Mouse (Mus musculus): ENCODE data around the gene I0C0044D17Rik. TPM values are rescaled to one million over a fixed set of nuclear protein-coding genes. Genes with fewer than 3 reads are reported as not detected.
A peak's percentile ranks its signal among the peaks of the same experiment; 100 is the strongest.

Gene I0C0044D17Rik
- polyA plus RNA-seq, 1 experiment from 2014 or later, result not detected

GRCm38 (mm10) chr4:98790721-98791120, 32.9 kb downstream of the I0C0044D17Rik start:
- TF ChIP-seq CTCF (IDR thresholded peaks at IDR 0.05; ENCODE audit: low read depth), result no peak
- no peak overlapping the region for H3K4me3 ChIP-seq (replicated peaks; ENCODE audit: low read depth, low read length)
- H3K27ac ChIP-seq, result no peak overlapping the region
- peaks cover 5% of the 10 kb centered on the region for H3K4me1 ChIP-seq (replicated peaks; ENCODE audit: insufficient read depth, low read length)
- no peak overlapping the region for H3K9ac ChIP-seq (ENCODE audit: low read depth, low read length)
- H3K4me2 ChIP-seq (ENCODE audit: low read length), result no peak overlapping the region
- no peak for ATAC-seq (replicated peaks; ENCODE audit: low FRiP score, low read depth)
- no peaks in the 10 kb centered on the region for H3K36me3 ChIP-seq (ENCODE audit: insufficient read depth, low read length)
- no peaks in the 10 kb centered on the region for H3K27me3 ChIP-seq (ENCODE audit: insufficient read depth, low read length)
- 63% methylated on average over 1 of the region's 1 CpGs for WGBS
- no peak for DNase-seq (ENCODE audit: low spot score)
- H3K9me3 ChIP-seq (replicated peaks; ENCODE audit: low read length), result no peaks in the 10 kb centered on the region

- peak; percentile 77 for DNase-seq (ENCODE audit: low spot score)
- TF ChIP-seq CTCF (IDR thresholded peaks at IDR 0.05; ENCODE audit: low read depth), result no peak
- H3K27me3 ChIP-seq (ENCODE audit: insufficient read depth, low read length), result no peaks in the 10 kb centered on the region
- no peaks in the 10 kb centered on the region for H3K9me3 ChIP-seq (replicated peaks; ENCODE audit: low read length)
- 2% methylated on average over 10 of the region's 10 CpGs for WGBS
- H3K27ac ChIP-seq, result peak overlapping the region; percentile 8; the same call in 1 of the 2 replicates
- no peak overlapping the region for H3K9ac ChIP-seq (ENCODE audit: low read depth, low read length)
- H3K36me3 ChIP-seq (ENCODE audit: insufficient read depth, low read length), result no peaks in the 10 kb centered on the region
- H3K4me2 ChIP-seq (ENCODE audit: low read length), result peak overlapping the region; percentile 45
- H3K4me1 ChIP-seq (replicated peaks; ENCODE audit: insufficient read depth, low read length), result peaks cover 5% of the 10 kb centered on the region
- no peak; the same call in 1 of the 2 replicates for ATAC-seq (replicated peaks; ENCODE audit: low FRiP score, low read depth)
- peak overlapping the region; percentile 13; the same call in 1 of the 2 replicates for H3K4me3 ChIP-seq (replicated peaks; ENCODE audit: low read depth, low read length)
Observed at GRCm38 (mm10) chr4:98789861-98790311, 33.8 kb downstream of the I0C0044D17Rik start.

- DNase-seq (ENCODE audit: low spot score) (no peak), ATAC-seq (replicated peaks; ENCODE audit: low FRiP score, low read depth) (no peak)
- H3K9ac ChIP-seq (ENCODE audit: low read depth, low read length), result no peak overlapping the region
- H3K27me3 ChIP-seq (ENCODE audit: insufficient read depth, low read length), result no peaks in the 10 kb centered on the region
- no peaks in the 10 kb centered on the region for H3K9me3 ChIP-seq (replicated peaks; ENCODE audit: low read length)
- 54% methylated on average over 7 of the region's 7 CpGs for WGBS
- no peak for TF ChIP-seq CTCF (IDR thresholded peaks at IDR 0.05; ENCODE audit: low read depth)
- peak overlapping the region; percentile 13; the same call in 1 of the 2 replicates for H3K4me3 ChIP-seq (replicated peaks; ENCODE audit: low read depth, low read length)
- H3K27ac ChIP-seq, result no peak overlapping the region
- peaks cover 5% of the 10 kb centered on the region for H3K4me1 ChIP-seq (replicated peaks; ENCODE audit: insufficient read depth, low read length)
- peak overlapping the region; percentile 45 for H3K4me2 ChIP-seq (ENCODE audit: low read length)
- 0 out of 2 replicates have a peak, but pooled peaks cover 3% of the 10 kb centered on the region for H3K36me3 ChIP-seq (ENCODE audit: insufficient read depth, low read length)
Observed at GRCm38 (mm10) chr4:98789133-98789765, 34.4 kb downstream of the I0C0044D17Rik start.

- Histone ChIP-seq H3K27ac (no peak overlapping the region), H3K4me3 (replicated peaks; ENCODE audit: low read depth, low read length) (no peak overlapping the region), H3K9me3 (replicated peaks; ENCODE audit: low read length) (no peaks in the 10 kb centered on the region), H3K4me2 (ENCODE audit: low read length) (no peak overlapping the region), H3K4me1 (replicated peaks; ENCODE audit: insufficient read depth, low read length) (peaks cover 5% of the 10 kb centered on the region), H3K27me3 (ENCODE audit: insufficient read depth, low read length) (no peaks in the 10 kb centered on the region), H3K36me3 (ENCODE audit: insufficient read depth, low read length) (0 out of 2 replicates have a peak, but pooled peaks cover 4% of the 10 kb centered on the region), H3K9ac (ENCODE audit: low read depth, low read length) (no peak overlapping the region)
- ATAC-seq (replicated peaks; ENCODE audit: low FRiP score, low read depth), result no peak
- no peak for TF ChIP-seq CTCF (IDR thresholded peaks at IDR 0.05; ENCODE audit: low read depth)
- DNase-seq (ENCODE audit: low spot score), result no peak
- 40% methylated on average over 3 of the region's 3 CpGs for WGBS
Observed at GRCm38 (mm10) chr4:98786281-98786680, 37.4 kb downstream of the I0C0044D17Rik start.

GRCm38 (mm10) chr4:98785851-98786250, 37.8 kb downstream of the I0C0044D17Rik start:
- Histone ChIP-seq H3K9me3 (replicated peaks; ENCODE audit: low read length) (no peaks in the 10 kb centered on the region), H3K27me3 (ENCODE audit: insufficient read depth, low read length) (no peaks in the 10 kb centered on the region), H3K36me3 (ENCODE audit: insufficient read depth, low read length) (0 out of 2 replicates have a peak, but pooled peaks cover 4% of the 10 kb centered on the region), H3K4me1 (replicated peaks; ENCODE audit: insufficient read depth, low read length) (peaks cover 5% of the 10 kb centered on the region), H3K9ac (ENCODE audit: low read depth, low read length) (no peak overlapping the region), H3K27ac (no peak overlapping the region), H3K4me3 (replicated peaks; ENCODE audit: low read depth, low read length) (no peak overlapping the region), H3K4me2 (ENCODE audit: low read length) (no peak overlapping the region)
- ATAC-seq (replicated peaks; ENCODE audit: low FRiP score, low read depth) (no peak), DNase-seq (ENCODE audit: low spot score) (no peak)
- no peak for TF ChIP-seq CTCF (IDR thresholded peaks at IDR 0.05; ENCODE audit: low read depth)
- WGBS, result 38% methylated on average over 8 of the region's 8 CpGs

- TF ChIP-seq CTCF (IDR thresholded peaks at IDR 0.05; ENCODE audit: low read depth), result no peak
- no peak for DNase-seq (ENCODE audit: low spot score)
- Histone ChIP-seq H3K9me3 (replicated peaks; ENCODE audit: low read length) (no peaks in the 10 kb centered on the region), H3K4me3 (replicated peaks; ENCODE audit: low read depth, low read length) (no peak overlapping the region), H3K4me1 (replicated peaks; ENCODE audit: insufficient read depth, low read length) (no peaks in the 10 kb centered on the region), H3K4me2 (ENCODE audit: low read length) (no peak overlapping the region), H3K27ac (no peak overlapping the region), H3K27me3 (ENCODE audit: insufficient read depth, low read length) (no peaks in the 10 kb centered on the region), H3K36me3 (ENCODE audit: insufficient read depth, low read length) (no peaks in the 10 kb centered on the region), H3K9ac (ENCODE audit: low read depth, low read length) (no peak overlapping the region)
- WGBS, result 27% methylated on average over 16 of the region's 16 CpGs
- ATAC-seq (replicated peaks; ENCODE audit: low FRiP score, low read depth), result no peak; the same call in 1 of the 2 replicates
Observed at GRCm38 (mm10) chr4:98778219-98778618, 45.4 kb downstream of the I0C0044D17Rik start.

Measured in kidney, postnatal 0 days (tissue).